Mouse (Mus musculus) liver, embryonic 15.5 days (tissue): Measurements from ENCODE around the gene 2310061I04Rik. TPM values are rescaled to one million over a fixed set of nuclear protein-coding genes. Genes with fewer than 3 reads are reported as not detected.

ENCODE experiments used
- ATAC-seq: fragments of 200-750 bp; cut with Nextera tagmentation; 2 replicates; pipeline ENCODE4 v1.8.0; 2017; ENCODE audit warnings: moderate number of reproducible peaks, mild to moderate bottlenecking, moderate library complexity; ENCODE audit not compliant: insufficient read depth
- H3K27ac ChIP-seq: fragments of 300-500 bp; sonication (generic); replicated peaks from 2 replicates; pipeline ENCODE4 v1.5.1; 2015; ENCODE audit warnings: mild to moderate bottlenecking, inconsistent platforms
- H3K27me3 ChIP-seq: fragments of 300-500 bp; sonication (generic); 2 replicates; pipeline ENCODE4 v1.6.1; 2015; ENCODE audit warnings: mild to moderate bottlenecking, inconsistent platforms
- H3K36me3 ChIP-seq: fragments of 300-500 bp; sonication (generic); replicated peaks from 2 replicates; pipeline ENCODE4 v1.6.1; 2015; ENCODE audit warnings: moderate library complexity, mild to moderate bottlenecking, inconsistent platforms
- H3K4me1 ChIP-seq: fragments of 300-500 bp; sonication (generic); replicated peaks from 2 replicates; pipeline ENCODE4 v1.6.1; 2015; ENCODE audit warnings: inconsistent platforms
- H3K4me2 ChIP-seq: fragments of 300-500 bp; sonication (generic); 2 replicates; pipeline ENCODE4 v1.6.1; 2015; ENCODE audit warnings: moderate library complexity, mild to moderate bottlenecking, inconsistent platforms
- H3K4me3 ChIP-seq: fragments of 300-500 bp; sonication (generic); replicated peaks from 2 replicates; pipeline ENCODE4 v1.5.1; 2015; ENCODE audit warnings: mild to moderate bottlenecking, inconsistent platforms
- H3K9ac ChIP-seq: fragments of 300-500 bp; sonication (generic); 2 replicates; pipeline ENCODE4 v1.6.1; 2015; ENCODE audit warnings: moderate library complexity, mild to moderate bottlenecking, inconsistent platforms
- H3K9me3 ChIP-seq: fragments of 300-500 bp; sonication (generic); replicated peaks from 2 replicates; pipeline ENCODE4 v1.6.1; 2016; ENCODE audit warnings: inconsistent platforms
- WGBS: fragments of 180-500 bp; shearing (Covaris S2); methylation state at CpG from one replicate; pipeline ENCODE4 v1.1.7; 2015; ENCODE audit warnings: mixed read lengths; ENCODE audit not compliant: insufficient replicate concordance; 5-methylcytosine and 5-hydroxymethylcytosine counted together
- polyA plus RNA-seq: library from polyadenylated mRNA; unstranded; fragments of >200 nt; fragmentation: Nextera tagmentation; extraction: Ambion mirVana; gene quantifications from 2 replicates; pipeline ENCODE4 v1.2.1, GENCODE M21; 2015

2310061I04Rik gene
- polyA plus RNA-seq, 1 experiment from 2014 or later = 8.5 TPM

DNA sequence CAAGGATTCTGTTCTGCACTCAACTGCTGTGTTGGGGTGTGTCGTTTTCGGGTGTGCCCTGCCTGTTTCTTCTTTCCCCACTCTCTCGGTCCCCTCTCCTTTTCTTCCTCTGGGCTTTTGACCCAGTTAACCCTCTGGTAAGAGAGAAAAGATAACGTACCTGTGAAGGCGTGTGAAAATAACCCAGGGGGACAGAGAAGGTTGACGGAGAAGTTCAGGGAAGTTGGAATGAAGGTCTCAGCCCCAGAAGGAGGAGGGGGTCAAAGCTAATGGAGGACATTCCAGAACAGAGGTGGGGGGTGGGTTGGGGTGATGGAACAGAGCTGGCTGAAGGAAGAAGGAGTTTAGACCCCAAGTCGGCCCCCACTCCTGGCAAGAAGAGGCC, 28.3 kb downstream of the 2310061I04Rik start:
- Histone ChIP-seq H3K36me3 (peaks cover 8% of the 10 kb centered on the region; the same call in 1 of the 2 replicates), H3K27me3 (peaks cover 80% of the 10 kb centered on the region), H3K9me3 (no peaks in the 10 kb centered on the region), H3K9ac (peak overlapping the region; percentile 44; the same call in 1 of the 2 replicates), H3K27ac (peak overlapping the region; percentile 82), H3K4me1 (peaks cover 77% of the 10 kb centered on the region), H3K4me2 (peak overlapping the region; percentile 78), H3K4me3 (peak overlapping the region; percentile 58)
- no peak for ATAC-seq
- WGBS = 3% methylated on average over 7 of the region's 7 CpGs

DNA sequence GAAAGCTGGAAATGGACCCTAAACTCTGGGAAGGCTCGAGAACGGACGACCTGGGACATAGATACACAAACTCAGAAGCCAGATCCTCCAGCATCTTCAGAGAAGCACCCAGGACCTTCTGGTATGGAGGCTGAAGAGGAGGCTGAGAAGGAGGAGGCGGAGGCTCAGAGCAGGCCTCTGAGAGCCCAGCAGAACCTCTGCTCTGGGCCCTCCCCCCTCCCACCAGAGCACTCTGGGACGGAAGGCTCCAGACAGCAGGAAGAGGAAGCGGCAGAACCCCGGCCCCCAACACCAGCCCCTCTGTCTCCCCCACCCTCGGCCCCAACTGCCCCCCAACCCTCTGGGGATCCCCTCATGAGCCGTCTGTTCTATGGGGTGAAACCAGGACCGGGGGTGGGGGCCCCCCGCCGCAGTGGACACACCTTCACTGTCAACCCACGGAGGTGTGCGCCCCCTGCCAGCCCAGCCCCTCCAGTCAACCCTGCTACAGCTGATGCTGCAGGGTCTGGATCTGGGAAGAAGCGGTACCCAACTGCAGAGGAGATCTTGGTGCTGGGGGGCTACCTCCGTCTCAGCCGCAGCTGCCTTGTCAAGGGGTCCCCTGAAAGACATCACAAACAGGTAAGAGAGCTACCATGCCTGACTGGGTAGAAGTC, 28.9 kb downstream of the 2310061I04Rik start:
- H3K27me3 ChIP-seq = peaks cover 86% of the 10 kb centered on the region
- peak overlapping the region; percentile 82 for H3K27ac ChIP-seq
- peaks cover 8% of the 10 kb centered on the region; the same call in 1 of the 2 replicates for H3K36me3 ChIP-seq
- H3K4me3 ChIP-seq = peak overlapping the region; percentile 58
- WGBS = 11% methylated on average over 17 of the region's 17 CpGs
- ATAC-seq = no peak
- peak overlapping the region; percentile 78 for H3K4me2 ChIP-seq
- H3K4me1 ChIP-seq = peaks cover 71% of the 10 kb centered on the region
- H3K9ac ChIP-seq = peak overlapping the region; percentile 44
- H3K9me3 ChIP-seq = no peaks in the 10 kb centered on the region

DNA sequence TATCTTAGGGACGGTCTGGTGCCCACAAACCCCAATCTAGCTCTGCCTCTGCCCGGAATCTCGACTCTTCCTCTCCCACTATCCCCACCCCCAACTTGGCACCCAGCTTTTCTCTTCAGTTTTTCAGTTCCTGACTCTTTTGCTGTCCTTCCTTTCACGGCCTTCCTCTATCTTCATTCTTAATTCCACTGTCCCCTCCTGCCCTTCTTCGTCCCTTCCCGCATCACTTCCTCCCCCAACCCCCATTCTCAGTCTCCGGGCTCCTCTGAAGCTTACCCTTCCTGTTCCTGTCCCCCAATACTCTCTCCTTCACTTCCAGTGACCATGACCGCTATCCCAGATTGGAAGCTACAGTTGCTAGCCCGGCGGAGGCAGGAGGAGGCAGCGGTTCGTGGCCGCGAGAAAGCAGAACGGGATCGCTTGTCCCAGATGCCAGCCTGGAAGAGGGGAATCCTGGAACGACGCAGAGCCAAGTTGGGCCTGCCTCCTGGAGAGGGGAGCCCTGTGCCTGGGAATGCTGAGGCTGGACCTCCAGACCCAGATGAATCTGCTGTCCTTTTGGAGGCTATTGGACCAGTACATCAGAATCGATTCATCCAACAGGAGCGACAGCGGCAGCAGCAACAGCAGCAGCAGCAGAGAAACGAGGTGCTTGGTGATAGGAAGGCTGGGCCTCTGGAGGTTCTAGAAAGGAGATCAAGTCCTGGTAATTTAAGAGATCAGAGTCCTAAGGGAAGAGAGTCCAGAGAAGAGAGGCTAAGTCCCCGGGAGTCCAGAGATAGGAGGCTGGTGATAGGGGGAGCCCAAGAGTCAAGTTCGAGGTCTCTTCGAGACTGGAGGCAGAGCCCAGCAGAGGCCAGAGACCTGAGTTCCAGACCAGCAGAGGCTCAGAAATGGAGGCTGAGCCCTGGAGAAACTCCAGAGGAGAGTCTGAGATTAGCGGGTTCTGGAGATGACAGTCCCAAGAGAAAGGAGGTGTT, 30.0 kb downstream of the 2310061I04Rik start:
- H3K9ac ChIP-seq = peak overlapping the region; percentile 44
- peak overlapping the region; percentile 82 for H3K27ac ChIP-seq
- H3K4me1 ChIP-seq = peaks cover 61% of the 10 kb centered on the region
- peak overlapping the region; percentile 78 for H3K4me2 ChIP-seq
- no peaks in the 10 kb centered on the region for H3K9me3 ChIP-seq
- WGBS = 4% methylated on average over 26 of the region's 26 CpGs
- peaks cover 83% of the 10 kb centered on the region for H3K27me3 ChIP-seq
- H3K4me3 ChIP-seq = peak overlapping the region; percentile 58
- H3K36me3 ChIP-seq = peaks cover 8% of the 10 kb centered on the region; the same call in 1 of the 2 replicates
- ATAC-seq = no peak

DNA sequence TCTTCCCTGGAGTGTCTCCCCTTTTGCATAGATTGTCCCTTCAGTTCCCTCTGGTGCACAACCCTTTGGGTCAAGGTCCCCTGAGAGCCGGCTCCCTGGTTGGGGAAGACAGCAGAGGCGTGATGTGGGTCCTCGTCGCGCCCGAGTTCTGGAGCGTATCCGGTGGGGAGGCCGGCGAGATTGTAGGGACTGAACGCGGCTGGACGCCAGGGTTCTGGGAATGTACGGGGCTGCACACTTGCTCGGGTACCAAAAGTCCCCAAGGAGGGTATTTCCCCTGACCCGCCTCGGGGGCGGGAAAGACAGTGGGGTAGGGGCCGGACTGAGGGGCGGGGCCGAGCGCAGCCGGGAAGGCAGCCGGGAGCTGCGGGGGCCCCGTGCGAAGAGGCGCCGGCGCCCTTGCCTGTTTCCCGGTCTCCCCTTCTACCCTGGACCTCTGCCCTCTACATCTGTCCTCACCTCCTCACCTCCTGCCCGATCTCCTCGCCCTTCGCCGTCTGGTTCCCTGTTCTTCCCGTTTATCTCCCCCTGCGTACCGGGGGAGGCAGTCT, 30.9 kb downstream of the 2310061I04Rik start:
- Histone ChIP-seq H3K9ac (peak overlapping the region; percentile 44), H3K4me2 (peak overlapping the region; percentile 78), H3K27me3 (peaks cover 81% of the 10 kb centered on the region), H3K9me3 (no peaks in the 10 kb centered on the region), H3K27ac (peak overlapping the region; percentile 75), H3K4me3 (peak overlapping the region; percentile 58), H3K4me1 (peaks cover 64% of the 10 kb centered on the region), H3K36me3 (peaks cover 7% of the 10 kb centered on the region; the same call in 1 of the 2 replicates)
- WGBS = under 1% methylated on average over 37 of the region's 38 CpGs
- ATAC-seq = peak; percentile 13; the same call in 1 of the 2 replicates

DNA sequence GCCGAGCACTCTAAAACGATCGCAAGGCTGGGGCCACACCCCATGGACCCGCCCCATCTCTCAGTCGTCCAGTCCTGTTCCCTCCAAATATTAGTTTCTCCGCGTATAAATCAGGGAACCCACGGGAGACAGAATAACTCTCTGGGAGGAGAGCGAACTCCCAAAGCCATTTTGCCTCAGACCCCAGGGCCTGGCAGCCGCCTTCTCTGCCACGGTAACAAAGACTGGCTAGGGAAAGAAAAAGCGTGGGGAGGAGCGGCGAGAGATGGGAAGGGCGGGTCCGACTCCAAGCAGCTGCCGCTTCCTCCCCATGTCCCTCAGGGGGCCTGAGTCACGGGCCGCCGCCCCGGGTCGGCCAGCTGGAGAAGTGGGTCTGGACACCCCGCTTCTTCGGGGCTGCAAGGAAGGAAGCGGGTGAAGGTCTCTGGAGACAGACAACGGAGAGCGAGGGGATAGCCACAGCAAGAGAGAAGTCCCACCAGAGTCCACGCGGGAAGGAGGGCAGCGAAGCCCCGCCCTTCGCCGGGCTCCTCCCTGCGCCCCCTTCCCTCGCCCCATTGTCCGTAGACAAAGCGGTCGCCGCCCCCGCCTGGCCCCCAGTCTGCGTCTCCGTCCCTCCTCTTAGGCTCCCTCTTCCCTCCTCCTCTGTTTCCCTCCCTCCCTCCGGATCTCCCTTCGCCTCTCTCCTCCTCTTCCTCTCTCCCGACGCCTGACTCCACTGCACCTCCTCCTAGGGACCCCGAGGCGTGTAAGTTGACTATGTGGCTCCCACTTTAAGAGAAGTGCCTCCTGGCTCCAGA, 31.6 kb downstream of the 2310061I04Rik start, which contains the start of gene Ppp1r18:
Gene Ppp1r18 (plus strand): TSS at position 113 of the 800 bp plus-strand sequence.
- Histone ChIP-seq H3K4me3 (peak within 1 kb of the TSS; percentile 58), H3K9ac (peak within 1 kb of the TSS; percentile 44), H3K27me3 (peaks cover 75% of the 10 kb centered on the region), H3K4me2 (peak within 1 kb of the TSS; percentile 78), H3K27ac (peak within 1 kb of the TSS; percentile 75), H3K9me3 (no peaks in the 10 kb centered on the region), H3K4me1 (peaks cover 67% of the 10 kb centered on the region), H3K36me3 (0 out of 2 replicates have a peak, but pooled peaks cover 4% of the 10 kb centered on the region)
- WGBS = under 1% methylated on average over 48 of the region's 48 CpGs
- ATAC-seq = no peak

DNA sequence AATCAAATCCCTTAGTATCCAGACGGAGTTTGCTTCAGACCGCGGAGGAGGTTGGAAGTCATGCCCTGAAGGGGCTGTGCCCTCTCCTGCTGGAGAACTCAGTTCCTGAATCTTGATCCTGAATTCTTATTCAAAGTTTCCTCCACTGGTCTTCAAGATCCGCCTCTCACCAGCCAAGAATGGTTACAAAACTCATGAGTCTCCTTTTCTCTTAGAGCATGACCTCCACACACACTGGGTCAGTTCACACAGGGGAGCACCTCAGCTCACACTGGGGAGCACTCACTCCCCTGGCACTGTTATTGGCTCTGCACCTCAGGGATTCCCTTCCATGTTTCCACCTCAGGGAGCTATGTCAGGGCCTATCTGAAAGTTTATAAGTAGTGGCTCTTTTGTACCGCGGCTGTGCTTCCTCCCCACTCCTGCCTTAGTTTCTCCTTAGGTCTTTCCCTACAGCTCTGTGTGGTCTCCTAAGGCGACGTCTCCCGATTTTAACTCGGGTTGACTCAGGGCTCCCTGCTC, 32.3 kb downstream of the 2310061I04Rik start:
- 0 out of 2 replicates have a peak, but pooled peaks cover 4% of the 10 kb centered on the region for H3K36me3 ChIP-seq
- no peaks in the 10 kb centered on the region for H3K9me3 ChIP-seq
- H3K4me1 ChIP-seq = peaks cover 71% of the 10 kb centered on the region
- H3K4me3 ChIP-seq = peak overlapping the region; percentile 58
- peak overlapping the region; percentile 75; the same call in 1 of the 2 replicates for H3K27ac ChIP-seq
- H3K27me3 ChIP-seq = peaks cover 67% of the 10 kb centered on the region
- no peak for ATAC-seq
- peak overlapping the region; percentile 78 for H3K4me2 ChIP-seq
- 0 out of 2 replicates have a peak overlapping the region, but pooled peaks have one; percentile 44 for H3K9ac ChIP-seq
- 33% methylated on average over 10 of the region's 10 CpGs for WGBS

DNA sequence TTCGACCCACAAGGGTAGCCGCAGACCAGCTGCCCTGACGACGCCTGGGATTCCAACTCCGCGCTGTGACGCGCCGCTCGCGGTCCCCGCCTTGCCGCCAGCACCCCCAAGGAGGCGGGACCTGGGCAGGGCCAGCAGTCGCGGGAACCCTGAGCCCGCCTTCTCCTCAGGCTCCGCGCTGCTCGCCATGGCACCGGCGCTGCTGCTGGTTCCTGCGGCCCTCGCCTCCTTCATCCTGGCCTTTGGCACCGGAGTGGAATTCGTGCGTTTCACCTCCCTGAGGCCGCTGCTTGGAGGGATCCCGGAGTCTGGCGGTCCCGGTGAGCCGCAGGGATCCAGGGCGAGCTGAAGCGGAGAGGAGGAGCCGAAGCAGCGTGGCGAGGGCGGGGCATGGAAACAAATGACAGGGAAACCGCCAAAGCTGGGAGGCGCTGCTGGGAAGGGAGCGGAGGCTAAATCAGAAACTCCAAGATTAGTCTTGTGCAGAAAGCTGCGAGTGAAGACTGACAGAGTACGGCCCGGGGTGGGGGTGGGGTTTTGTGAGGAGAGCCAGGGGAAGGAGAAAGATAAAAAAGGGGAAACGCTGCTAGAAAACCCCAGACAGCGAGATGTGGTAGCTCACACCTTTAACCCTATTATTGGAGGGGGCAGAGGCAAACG, 35.9 kb downstream of the 2310061I04Rik start, which contains the start of gene Nrm:
Gene Nrm (plus strand): TSS at position 121 of the 660 bp plus-strand sequence.
- H3K36me3 ChIP-seq = peaks cover 28% of the 10 kb centered on the region
- H3K9me3 ChIP-seq = no peaks in the 10 kb centered on the region
- H3K9ac ChIP-seq = peak within 1 kb of the TSS; percentile 82
- peak within 1 kb of the TSS; percentile 82 for H3K4me2 ChIP-seq
- peak; percentile 95 for ATAC-seq
- H3K4me3 ChIP-seq = peak within 1 kb of the TSS; percentile 90
- peaks cover 31% of the 10 kb centered on the region for H3K27me3 ChIP-seq
- H3K4me1 ChIP-seq = peaks cover 44% of the 10 kb centered on the region
- WGBS = under 1% methylated on average over 47 of the region's 47 CpGs
- H3K27ac ChIP-seq = peak within 1 kb of the TSS; percentile 85

DNA sequence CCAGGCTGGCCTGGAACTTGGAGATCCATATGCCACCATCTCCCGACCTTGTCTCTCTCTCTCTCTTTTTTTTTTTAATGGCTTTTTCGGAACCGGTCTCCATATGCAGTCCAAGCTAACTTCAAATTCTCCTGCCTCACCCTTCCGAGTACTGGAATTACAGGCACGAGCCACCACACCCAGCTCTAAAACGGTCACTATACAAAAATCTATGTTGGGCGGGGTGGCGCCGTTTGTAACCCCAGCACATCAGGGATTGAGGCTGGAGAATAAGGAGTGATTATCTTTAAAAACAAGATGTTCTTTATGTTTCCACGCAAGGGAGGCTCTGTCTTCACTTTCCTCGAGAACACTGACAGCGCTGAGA, 36.4 kb downstream of the 2310061I04Rik start:
- H3K9ac ChIP-seq = peak overlapping the region; percentile 82

DNA sequence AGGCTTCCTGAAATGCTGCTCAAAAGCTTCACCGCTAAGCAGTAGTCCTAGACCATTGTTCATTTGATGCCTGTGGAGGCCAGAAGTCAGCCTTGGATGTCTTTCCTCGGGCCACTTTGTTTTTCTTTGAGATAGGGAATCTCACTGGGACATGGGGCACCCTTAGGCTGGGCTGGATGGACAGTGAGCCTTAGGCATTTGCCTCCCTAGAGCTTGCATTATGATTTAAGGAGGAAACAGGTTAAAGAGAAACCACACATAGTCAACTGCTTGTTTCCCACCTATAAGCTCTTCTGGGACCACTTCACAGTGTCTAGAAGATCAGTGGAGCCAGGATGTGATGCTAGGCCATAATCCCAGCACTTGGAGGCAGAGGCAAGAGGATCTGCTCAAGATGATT, 37.4 kb downstream of the 2310061I04Rik start:
- Histone ChIP-seq H3K9ac (no peak overlapping the region), H3K4me1 (peaks cover 29% of the 10 kb centered on the region), H3K36me3 (peaks cover 31% of the 10 kb centered on the region), H3K9me3 (no peaks in the 10 kb centered on the region), H3K4me2 (no peak overlapping the region), H3K27ac (no peak overlapping the region), H3K27me3 (peaks cover 16% of the 10 kb centered on the region), H3K4me3 (no peak overlapping the region)
- WGBS = 64% methylated on average over 2 of the region's 2 CpGs
- ATAC-seq = no peak

More for the DNA sequence above, 36.4 kb downstream of the 2310061I04Rik start:
- Histone ChIP-seq H3K9me3 (no peaks in the 10 kb centered on the region), H3K4me2 (peak overlapping the region; percentile 82), H3K36me3 (peaks cover 28% of the 10 kb centered on the region), H3K4me3 (peak overlapping the region; percentile 90), H3K27me3 (peaks cover 26% of the 10 kb centered on the region), H3K4me1 (peaks cover 39% of the 10 kb centered on the region), H3K27ac (peak overlapping the region; percentile 85; the same call in 1 of the 2 replicates)
- 5% methylated on average over 12 of the region's 12 CpGs for WGBS
- peak; percentile 35; the same call in 1 of the 2 replicates for ATAC-seq
